Mouse (Mus musculus): Measurements from ENCODE around the gene Olfr665. TPM values are rescaled to one million over a fixed set of nuclear protein-coding genes. Genes with fewer than 3 reads are reported as not detected.
"Not testable (repeated sequence)": the region's sequence is repeated elsewhere in the genome, so short reads cannot be mapped to it uniquely, and the experiment has no call there.

Olfr665 gene
- polyA plus RNA-seq (2015; fragmentation: Nextera tagmentation; extraction: Ambion mirVana) = not detected in 2 replicates

GRCm38 (mm10) chr7:104877731-104878130 lies at the start of gene Olfr665:
Gene Olfr665 (plus strand): TSS chr7:104878031.
- Histone ChIP-seq H3K27me3 (no peaks in the 10 kb centered on the region), H3K4me3 (no peak within 1 kb of the TSS), H3K27ac (no peak within 1 kb of the TSS), H3K4me1 (replicated peaks) (no peaks in the 10 kb centered on the region), H3K9ac (no peak within 1 kb of the TSS), H3K9me3 (replicated peaks) (no peaks in the 10 kb centered on the region), H3K4me2 (no peak within 1 kb of the TSS), H3K36me3 (no peaks in the 10 kb centered on the region)
- WGBS = 23% methylated on average over 1 of the region's 1 CpGs
- no peak for ATAC-seq (replicated peaks; ENCODE audit: insufficient number of reproducible peaks, insufficient read depth, low FRiP score, low read depth)

GRCm38 (mm10) chr7:104842503-104842902 lies 35.3 kb upstream of the Olfr665 start, which contains the start of gene Usp17lb:
Gene Usp17lb (minus strand): TSS chr7:104842603.
- H3K36me3 ChIP-seq = no peaks in the 10 kb centered on the region
- H3K4me2 ChIP-seq = no peak within 1 kb of the TSS
- no peaks in the 10 kb centered on the region for H3K4me1 ChIP-seq (replicated peaks)
- WGBS = 51% methylated on average over 1 of the region's 1 CpGs
- no peak within 1 kb of the TSS for H3K27ac ChIP-seq
- H3K9ac ChIP-seq = no peak within 1 kb of the TSS
- H3K27me3 ChIP-seq = no peaks in the 10 kb centered on the region
- no peak within 1 kb of the TSS for H3K4me3 ChIP-seq
- no peak for ATAC-seq (replicated peaks; ENCODE audit: insufficient number of reproducible peaks, insufficient read depth, low FRiP score, low read depth)
- no peaks in the 10 kb centered on the region for H3K9me3 ChIP-seq (replicated peaks)

- WGBS = 71% methylated on average over 1 of the region's 1 CpGs
- no peak overlapping the region for H3K4me3 ChIP-seq
- no peak overlapping the region for H3K4me2 ChIP-seq
- no peaks in the 10 kb centered on the region for H3K9me3 ChIP-seq (replicated peaks)
- no peak overlapping the region for H3K27ac ChIP-seq
- no peak for ATAC-seq (replicated peaks; ENCODE audit: insufficient number of reproducible peaks, insufficient read depth, low FRiP score, low read depth)
- no peaks in the 10 kb centered on the region for H3K36me3 ChIP-seq
- no peaks in the 10 kb centered on the region for H3K4me1 ChIP-seq (replicated peaks)
- H3K27me3 ChIP-seq = no peaks in the 10 kb centered on the region
- H3K9ac ChIP-seq = no peak overlapping the region
Observed at GRCm38 (mm10) chr7:104843731-104844287, 34.0 kb upstream of the Olfr665 start.

GRCm38 (mm10) chr7:104851546-104851945 lies 26.3 kb upstream of the Olfr665 start:
- H3K4me2 ChIP-seq; H3K4me3 ChIP-seq; ATAC-seq (replicated peaks; ENCODE audit: insufficient number of reproducible peaks, insufficient read depth, low FRiP score, low read depth); H3K9me3 ChIP-seq (replicated peaks); H3K4me1 ChIP-seq (replicated peaks); H3K36me3 ChIP-seq; H3K9ac ChIP-seq; H3K27ac ChIP-seq; H3K27me3 ChIP-seq: not testable (repeated sequence)
- 80% methylated on average over 2 of the region's 2 CpGs for WGBS

GRCm38 (mm10) chr7:104855248-104855750 lies 22.5 kb upstream of the Olfr665 start:
- Histone ChIP-seq H3K4me2 (no peak overlapping the region), H3K4me1 (replicated peaks) (no peaks in the 10 kb centered on the region), H3K27me3 (no peaks in the 10 kb centered on the region), H3K9ac (no peak overlapping the region), H3K27ac (no peak overlapping the region), H3K9me3 (replicated peaks) (no peaks in the 10 kb centered on the region), H3K4me3 (no peak overlapping the region), H3K36me3 (no peaks in the 10 kb centered on the region)
- ATAC-seq (replicated peaks; ENCODE audit: insufficient number of reproducible peaks, insufficient read depth, low FRiP score, low read depth) = no peak
- WGBS = 73% methylated on average over 3 of the region's 3 CpGs

GRCm38 (mm10) chr7:104856709-104857108 lies 21.1 kb upstream of the Olfr665 start, which contains the start of gene Usp17la:
Gene Usp17la (plus strand): TSS chr7:104857009.
- 68% methylated on average over 2 of the region's 2 CpGs for WGBS
- H3K9ac ChIP-seq, H3K27ac ChIP-seq: not testable (repeated sequence)

GRCm38 (mm10) chr7:104857683-104858082 lies 20.1 kb upstream of the Olfr665 start:
- Histone ChIP-seq H3K36me3 (no peaks in the 10 kb centered on the region), H3K27ac (no peak overlapping the region), H3K9me3 (replicated peaks) (no peaks in the 10 kb centered on the region), H3K9ac (no peak overlapping the region), H3K4me2 (no peak overlapping the region), H3K4me3 (no peak overlapping the region), H3K27me3 (no peaks in the 10 kb centered on the region), H3K4me1 (replicated peaks) (no peaks in the 10 kb centered on the region)
- 71% methylated on average over 1 of the region's 1 CpGs for WGBS
- no peak for ATAC-seq (replicated peaks; ENCODE audit: insufficient number of reproducible peaks, insufficient read depth, low FRiP score, low read depth)

More at GRCm38 (mm10) chr7:104856709-104857108, 21.1 kb upstream of the Olfr665 start, which contains the start of gene Usp17la:
- H3K36me3 ChIP-seq; H3K4me3 ChIP-seq; ATAC-seq (replicated peaks; ENCODE audit: insufficient number of reproducible peaks, insufficient read depth, low FRiP score, low read depth); H3K4me2 ChIP-seq; H3K4me1 ChIP-seq (replicated peaks); H3K27me3 ChIP-seq; H3K9me3 ChIP-seq (replicated peaks): not testable (repeated sequence)

GRCm38 (mm10) chr7:104861381-104861780 lies 16.4 kb upstream of the Olfr665 start:
- no peak for ATAC-seq (replicated peaks; ENCODE audit: insufficient number of reproducible peaks, insufficient read depth, low FRiP score, low read depth)
- Histone ChIP-seq H3K4me2 (no peak overlapping the region), H3K4me1 (replicated peaks) (no peaks in the 10 kb centered on the region), H3K9me3 (replicated peaks) (no peaks in the 10 kb centered on the region), H3K27ac (no peak overlapping the region), H3K27me3 (no peaks in the 10 kb centered on the region), H3K36me3 (no peaks in the 10 kb centered on the region), H3K9ac (no peak overlapping the region), H3K4me3 (no peak overlapping the region)
- WGBS = 68% methylated on average over 3 of the region's 3 CpGs

GRCm38 (mm10) chr7:104895852-104896251 lies 18.0 kb downstream of the Olfr665 start, which contains the start of gene Olfr666:
Gene Olfr666 (minus strand): TSS chr7:104895952.
- Histone ChIP-seq H3K27me3 (no peaks in the 10 kb centered on the region), H3K9me3 (replicated peaks) (no peaks in the 10 kb centered on the region), H3K36me3 (no peaks in the 10 kb centered on the region), H3K4me2 (no peak within 1 kb of the TSS), H3K9ac (no peak within 1 kb of the TSS), H3K27ac (no peak within 1 kb of the TSS), H3K4me1 (replicated peaks) (no peaks in the 10 kb centered on the region), H3K4me3 (no peak within 1 kb of the TSS)
- 79% methylated on average over 2 of the region's 2 CpGs for WGBS
- ATAC-seq (replicated peaks; ENCODE audit: insufficient number of reproducible peaks, insufficient read depth, low FRiP score, low read depth) = no peak

- WGBS = 80% methylated on average over 1 of the region's 1 CpGs
- no peaks in the 10 kb centered on the region for H3K27me3 ChIP-seq
- no peak within 1 kb of the TSS for H3K4me2 ChIP-seq
- ATAC-seq (replicated peaks; ENCODE audit: insufficient number of reproducible peaks, insufficient read depth, low FRiP score, low read depth) = no peak
- H3K36me3 ChIP-seq = no peaks in the 10 kb centered on the region
- no peak within 1 kb of the TSS for H3K4me3 ChIP-seq
- H3K27ac ChIP-seq = no peak within 1 kb of the TSS
- no peak within 1 kb of the TSS for H3K9ac ChIP-seq
- no peaks in the 10 kb centered on the region for H3K9me3 ChIP-seq (replicated peaks)
- H3K4me1 ChIP-seq (replicated peaks) = no peaks in the 10 kb centered on the region
Observed at GRCm38 (mm10) chr7:104921382-104921781, 43.6 kb downstream of the Olfr665 start, which contains the start of gene Olfr667. Gene Olfr667 (minus strand): TSS chr7:104921482.

GRCm38 (mm10) chr7:104927957-104928356 lies 50.1 kb downstream of the Olfr665 start, which contains the start of gene Olfr668:
Gene Olfr668 (minus strand): TSS chr7:104928057.
- 73% methylated on average over 1 of the region's 1 CpGs for WGBS
- Histone ChIP-seq H3K36me3 (no peaks in the 10 kb centered on the region), H3K9me3 (replicated peaks) (no peaks in the 10 kb centered on the region), H3K9ac (no peak within 1 kb of the TSS), H3K4me1 (replicated peaks) (no peaks in the 10 kb centered on the region), H3K4me2 (no peak within 1 kb of the TSS), H3K27ac (no peak within 1 kb of the TSS), H3K4me3 (no peak within 1 kb of the TSS), H3K27me3 (no peaks in the 10 kb centered on the region)
- ATAC-seq (replicated peaks; ENCODE audit: insufficient number of reproducible peaks, insufficient read depth, low FRiP score, low read depth) = no peak
